Mouse (Mus musculus) WW6 (cell line): ENCODE results near the gene Pemt.

Experiments used
- DNase-seq: peaks from one replicate; pipeline ENCODE4 v3.0.0-alpha.2; 2013; ENCODE audit warnings: low read depth, low spot score

The Pemt gene

DNA sequence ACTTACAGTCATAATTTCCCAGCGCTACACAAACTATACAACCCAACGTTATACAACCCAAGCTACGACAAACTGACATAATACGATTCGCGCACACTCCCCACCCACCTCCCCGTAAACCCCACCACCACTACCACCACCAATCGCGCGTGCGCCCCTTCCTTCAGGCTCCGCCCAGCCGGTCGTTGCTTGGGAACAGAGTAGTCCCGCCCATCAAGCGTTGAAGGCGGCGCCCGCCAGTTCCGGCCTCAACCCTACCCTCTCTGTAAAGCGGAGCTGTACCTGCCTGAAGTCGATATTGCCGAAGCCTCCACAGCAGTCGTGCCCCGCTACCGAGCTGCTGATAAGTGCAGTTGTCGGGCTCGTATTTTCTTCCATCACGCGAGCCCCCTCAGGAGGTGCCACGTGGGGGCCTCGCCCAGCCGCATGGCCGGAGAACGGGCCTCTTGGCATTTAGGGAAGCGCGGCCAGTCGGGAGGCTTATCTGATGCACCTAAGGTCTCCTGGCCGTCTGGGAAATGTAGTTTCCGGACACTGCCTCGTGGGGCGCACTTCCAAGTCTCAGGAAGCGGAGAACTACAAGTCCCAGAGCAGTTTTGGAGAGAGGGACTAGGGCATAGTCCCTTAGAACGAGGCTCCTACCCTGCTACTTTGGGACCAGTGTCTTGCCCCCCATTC, at the start of gene Pemt:
TSS of gene Pemt (minus strand) at position 432 of the 678 bp plus-strand sequence.
- peak; percentile 97 for DNase-seq

DNA sequence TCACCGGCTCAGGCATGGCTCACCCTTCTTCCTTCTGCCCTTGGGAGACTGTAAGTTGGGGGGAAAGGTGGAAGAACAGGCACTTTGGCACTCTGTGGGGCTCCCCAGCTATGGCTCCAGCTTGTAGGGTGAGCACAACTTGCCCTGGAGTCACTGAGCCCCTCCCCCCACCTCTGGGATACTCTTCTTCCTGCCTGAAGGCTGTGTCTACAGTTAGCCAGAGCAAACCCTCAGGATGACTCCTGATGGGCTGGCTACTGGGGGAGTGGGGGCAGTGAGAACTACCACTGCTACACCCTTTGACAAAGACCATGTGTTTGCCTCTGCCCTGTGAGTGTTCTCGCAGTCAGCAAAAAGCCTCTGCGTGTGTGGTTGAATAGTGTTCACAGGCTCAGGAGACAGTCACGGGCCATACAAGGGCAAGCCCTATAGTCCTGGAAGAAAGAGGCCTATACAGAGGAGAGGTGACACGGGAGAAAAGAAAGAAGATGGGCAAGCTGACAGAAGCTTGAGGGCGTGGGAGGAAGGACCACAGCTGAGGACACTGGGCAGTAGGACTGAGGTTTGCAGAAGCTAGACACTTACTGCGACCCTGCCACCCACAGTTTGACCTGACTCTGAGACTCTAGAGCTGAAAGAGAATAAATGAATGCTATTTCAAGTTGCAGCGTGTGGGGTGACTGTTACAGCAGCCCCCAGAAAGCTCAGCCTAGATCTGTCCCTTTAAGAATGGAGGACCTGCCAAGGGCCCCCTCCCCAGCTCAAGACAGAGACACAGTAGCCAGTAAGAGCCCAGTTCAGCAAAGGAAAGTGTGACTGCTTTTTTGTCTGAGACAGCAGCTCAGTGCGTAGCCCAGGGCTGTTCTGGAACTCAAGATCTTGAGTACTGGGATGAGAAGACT, 48.9 kb upstream of the Pemt start:
- no peak for DNase-seq

DNA sequence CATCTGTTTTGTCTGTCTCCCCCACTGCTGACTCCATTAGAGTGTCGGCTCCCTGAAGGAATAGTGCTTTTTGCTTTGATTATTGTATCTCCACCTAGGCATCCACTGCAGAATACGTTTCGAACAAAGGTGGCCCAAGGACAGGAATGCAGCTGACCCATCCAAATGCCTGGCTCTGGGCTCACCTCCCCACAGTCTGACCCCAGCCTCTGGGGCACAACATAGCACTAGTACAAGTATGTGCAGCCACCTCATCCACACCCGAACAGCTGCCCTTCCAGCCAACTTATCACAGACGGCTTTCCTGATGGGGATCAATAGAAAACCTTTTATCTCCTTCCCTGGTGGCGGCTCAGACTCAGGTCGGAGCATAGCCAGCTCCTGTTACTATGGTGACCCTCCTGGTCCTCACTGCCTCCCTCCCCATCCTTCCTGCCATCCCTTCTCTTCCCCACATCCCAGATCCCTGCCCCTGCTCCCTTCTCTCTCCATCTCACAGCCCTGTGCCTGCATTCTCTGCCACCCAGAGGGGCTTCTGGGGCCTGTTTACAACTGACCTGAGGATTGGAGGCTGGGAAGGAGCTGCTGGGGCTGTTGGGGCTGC, 47.8 kb upstream of the Pemt start:
- no peak for DNase-seq

DNA sequence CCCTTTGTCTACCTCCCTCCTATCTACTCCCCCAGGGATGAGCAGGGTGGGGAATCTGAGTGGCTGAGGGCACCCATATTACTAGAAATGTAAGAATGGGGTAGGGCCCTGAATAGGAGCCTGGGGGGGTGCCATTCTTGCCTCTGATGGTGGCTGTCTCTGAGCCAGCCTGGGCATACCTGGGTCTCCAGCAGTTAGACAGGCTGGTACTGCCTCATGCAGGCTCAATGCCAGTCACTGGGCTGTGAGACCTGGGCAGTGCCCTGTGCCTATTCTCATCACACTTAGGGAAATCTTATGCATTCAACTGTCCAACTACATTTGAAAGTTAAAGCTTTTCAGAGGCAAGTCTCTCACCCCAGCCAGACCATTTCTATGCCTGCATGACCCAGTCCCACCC, 46.9 kb upstream of the Pemt start:
- DNase-seq = no peak

DNA sequence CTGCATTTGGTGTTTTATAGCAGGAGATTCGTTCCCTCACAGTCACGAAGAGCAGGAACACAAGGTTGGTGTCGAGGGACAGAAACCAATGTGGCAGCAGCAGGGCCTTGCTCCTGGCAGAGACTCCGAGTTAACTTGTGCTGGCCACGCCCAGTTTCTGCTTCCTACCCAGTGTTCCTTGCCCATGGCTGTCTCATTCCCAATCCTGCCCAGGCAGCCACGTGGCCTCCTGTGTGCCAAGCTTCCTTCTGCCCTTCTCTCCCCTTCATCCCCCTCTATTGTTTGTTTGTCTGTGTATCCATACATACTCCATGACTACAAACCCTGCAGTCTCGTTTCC, 45.1 kb upstream of the Pemt start:
- no peak for DNase-seq

DNA sequence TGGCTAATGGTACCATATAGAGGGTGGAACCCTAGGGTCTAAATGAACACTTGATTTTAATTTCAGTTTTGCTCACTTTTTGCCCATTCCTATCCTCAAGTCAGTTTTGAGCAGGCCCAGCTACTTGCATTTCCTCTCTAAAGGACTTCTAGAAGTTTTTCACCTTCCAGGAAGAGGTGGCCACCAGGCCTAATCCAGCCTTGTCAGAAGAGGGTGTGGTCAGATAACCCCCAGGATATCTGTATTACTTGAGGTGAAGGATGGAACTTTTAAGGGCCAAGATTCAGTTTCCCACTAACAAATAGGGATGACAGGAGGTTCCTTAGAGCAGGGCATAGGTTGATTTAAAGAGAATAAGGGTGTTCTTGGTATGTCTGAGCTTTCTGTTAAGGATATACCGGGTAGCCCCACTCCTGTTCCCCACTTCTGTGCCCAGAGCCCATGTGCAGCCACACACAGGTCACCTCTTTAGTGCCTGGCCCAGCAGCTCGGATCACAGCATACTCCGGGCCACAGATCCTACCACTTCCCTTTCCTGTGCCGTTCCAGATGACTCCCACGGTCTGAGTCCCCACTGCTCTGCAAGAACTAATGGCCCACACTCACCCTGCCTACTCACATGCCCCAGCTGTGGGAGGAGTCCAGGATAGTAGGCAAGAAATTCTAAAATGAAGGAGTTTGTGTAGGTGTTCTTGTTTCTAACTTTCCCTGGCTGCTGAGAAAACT, 44.6 kb upstream of the Pemt start:
- no peak for DNase-seq

DNA sequence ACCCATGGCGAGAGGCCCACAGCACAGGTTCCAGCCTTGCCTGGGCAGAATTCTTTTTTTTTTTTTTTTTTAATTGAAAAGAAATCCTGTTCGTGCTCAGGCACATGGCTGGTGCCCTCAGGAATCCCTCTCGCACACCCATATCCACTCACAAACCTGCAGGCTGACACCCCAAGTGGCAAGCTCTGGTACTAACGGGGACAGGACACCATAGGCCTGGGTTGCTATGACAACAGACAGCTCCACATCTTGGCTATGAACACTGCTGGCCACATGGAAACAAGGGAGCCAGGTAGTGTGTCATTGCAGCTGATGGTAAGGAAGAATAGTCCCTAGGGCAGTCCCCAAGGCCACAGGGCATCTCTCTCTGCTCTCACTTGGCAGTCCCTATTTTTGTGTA, 42.7 kb upstream of the Pemt start:
- DNase-seq = peak; percentile 83

DNA sequence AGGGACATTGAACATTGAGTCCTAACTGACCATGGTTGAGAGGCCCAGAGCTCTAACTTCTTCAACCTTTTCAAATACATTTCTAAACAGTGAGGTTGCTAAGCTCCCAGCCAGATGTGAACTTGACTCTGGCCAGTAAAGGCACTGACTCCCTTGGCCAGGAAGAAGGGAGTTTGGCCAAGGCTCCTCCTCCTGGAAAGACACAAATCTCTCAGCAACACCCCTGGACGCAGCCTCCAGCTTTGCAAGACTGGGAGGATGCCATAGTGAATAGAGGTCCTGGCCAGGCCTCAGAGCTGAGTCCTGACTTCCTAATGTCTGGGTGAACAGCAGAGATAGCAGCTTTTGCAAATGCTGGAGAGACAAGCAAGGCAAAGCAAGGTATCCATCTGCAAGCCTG, 40.4 kb upstream of the Pemt start:
- DNase-seq = no peak

DNA sequence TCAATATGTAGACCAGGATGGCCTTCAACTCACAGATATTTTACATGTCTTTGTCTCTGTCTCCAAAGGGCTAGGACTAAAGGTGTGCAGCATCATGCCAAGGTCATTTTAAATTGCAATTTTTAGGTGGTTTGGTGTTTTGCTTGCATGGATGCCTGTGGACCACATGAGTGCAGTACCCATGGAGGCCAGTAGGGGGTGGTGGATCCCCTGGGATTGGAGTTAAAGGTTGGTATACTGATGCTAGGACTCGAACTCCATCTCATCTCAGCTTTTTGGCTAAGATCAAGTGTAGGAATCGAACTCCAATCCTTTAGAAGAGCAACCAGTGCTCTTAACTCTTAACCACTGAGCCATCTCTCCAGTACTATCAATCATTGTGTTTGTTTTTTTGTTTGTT, 38.3 kb upstream of the Pemt start:
- peak; percentile 53 for DNase-seq

DNA sequence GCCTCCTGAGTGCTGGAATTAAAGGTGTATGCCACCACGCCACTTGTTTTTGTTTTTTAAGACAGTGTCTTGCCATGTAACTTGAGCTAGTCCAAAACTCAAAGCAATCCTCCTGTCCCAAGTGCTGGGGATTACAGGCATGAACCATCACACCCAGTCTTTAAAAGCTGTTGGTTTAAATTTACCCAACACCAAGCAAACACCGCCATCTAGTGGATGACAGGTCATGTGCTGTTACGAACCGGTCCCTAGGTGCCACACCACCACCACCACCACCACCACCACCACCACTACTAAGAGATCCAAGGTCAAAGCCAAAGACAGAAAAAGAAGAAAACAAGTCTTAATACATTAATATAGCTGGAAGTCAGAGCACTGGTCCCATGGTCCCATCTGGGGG, 30.5 kb upstream of the Pemt start:
- peak; percentile 56 for DNase-seq

DNA sequence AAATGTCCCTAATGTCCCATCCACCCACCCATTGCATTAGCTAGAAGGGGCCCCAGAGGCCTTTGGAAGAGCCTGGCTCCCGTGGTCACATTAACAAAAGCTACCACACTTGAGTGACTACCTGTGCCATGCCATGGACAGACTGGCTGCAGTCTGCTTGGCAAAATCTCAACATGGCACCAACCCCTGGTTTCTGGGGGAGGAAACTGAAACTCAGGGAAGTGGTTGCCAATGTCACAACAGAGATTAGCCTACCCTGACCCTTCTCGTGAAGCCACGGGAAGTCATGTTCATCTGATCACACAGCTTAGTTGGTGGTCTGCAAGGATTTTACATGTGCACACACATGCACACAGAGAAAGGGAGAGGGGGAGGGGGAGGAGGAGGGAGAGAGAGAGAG, 29.9 kb upstream of the Pemt start:
- DNase-seq = no peak

DNA sequence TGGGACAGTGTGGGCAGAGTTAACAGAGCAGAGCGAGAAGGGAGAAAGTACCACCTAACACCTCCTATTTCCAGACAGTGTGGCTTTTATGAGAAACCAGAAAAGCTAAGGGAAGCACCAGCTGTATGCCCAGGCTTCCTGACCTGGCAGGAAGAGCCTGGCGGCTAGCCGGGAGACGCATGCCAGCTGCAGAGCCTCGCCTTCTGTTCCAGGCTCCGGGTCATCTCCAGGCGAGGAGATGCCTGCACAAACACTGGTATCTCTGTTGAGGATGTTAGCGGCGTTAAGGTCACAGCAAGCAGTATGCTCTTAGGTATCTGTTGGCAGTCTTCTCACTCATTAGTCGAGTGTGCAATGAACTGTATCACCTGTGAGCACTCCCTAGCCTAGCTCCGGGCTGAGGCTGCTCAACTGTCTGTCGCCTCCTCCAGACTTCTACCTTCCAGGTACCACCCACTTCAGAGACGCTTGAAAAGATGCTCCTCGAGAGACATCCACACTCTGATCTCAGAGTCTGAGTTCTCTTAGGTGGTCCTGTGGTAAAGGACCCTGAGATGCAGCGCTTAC, 27.7 kb upstream of the Pemt start:
- DNase-seq = no peak

DNA sequence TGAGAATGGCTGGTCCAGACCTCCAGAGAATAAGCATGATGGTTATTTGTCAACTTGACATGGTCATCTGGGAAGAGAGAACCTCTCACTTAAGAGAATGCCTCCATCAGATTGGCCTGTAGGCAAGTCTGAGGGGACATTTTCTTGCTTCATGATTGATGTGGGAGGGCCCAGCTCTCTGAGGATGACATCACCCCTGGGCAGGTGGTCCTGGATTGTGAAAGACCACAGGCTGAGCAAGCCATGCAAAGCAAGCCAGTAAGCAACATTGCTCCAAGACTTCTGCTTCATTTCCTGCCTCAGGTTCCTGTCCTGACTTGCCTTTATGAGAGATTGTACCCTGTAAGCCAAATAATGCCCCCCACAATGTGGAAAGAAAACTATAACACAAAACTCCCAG, 26.8 kb upstream of the Pemt start:
- DNase-seq = no peak

DNA sequence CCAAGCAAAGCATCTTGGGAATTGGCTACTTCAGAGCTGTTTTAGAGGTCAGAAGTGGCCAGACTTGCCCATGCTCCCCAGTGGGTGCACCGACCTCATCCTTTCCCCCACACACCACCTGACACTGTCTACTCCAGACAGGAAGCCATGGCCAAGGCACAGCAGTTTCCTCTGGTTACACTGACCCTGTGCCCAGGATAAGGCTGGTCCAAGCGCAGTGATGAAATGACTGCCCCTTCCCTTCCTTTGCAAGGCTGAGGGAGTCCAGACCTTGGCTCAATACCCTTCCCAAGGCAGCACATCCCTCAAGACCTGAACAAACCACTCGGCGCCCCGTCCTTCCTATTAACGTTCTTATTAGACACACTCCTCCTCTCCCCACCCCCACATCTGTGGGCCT, 24.9 kb upstream of the Pemt start:
- no peak for DNase-seq

DNA sequence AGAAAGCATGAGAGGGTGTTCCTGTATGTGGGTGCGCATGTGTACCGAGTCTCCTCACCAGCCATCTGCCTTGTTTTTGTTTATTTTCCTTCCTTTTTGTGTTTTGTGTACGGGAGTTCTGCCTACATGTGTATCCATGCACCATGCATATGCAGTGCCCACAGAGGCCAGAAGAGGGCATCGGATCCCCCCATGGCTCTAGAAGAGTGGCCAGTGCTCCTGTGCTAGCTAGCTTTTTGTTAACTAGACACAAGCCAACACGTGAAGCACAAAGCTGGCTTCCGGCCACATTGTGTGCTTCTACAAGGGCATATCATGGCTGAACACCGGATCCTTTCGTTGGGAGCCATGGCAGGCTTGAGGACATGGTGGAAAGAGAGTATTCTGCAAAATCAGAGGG, 24.3 kb upstream of the Pemt start:
- DNase-seq = no peak

DNA sequence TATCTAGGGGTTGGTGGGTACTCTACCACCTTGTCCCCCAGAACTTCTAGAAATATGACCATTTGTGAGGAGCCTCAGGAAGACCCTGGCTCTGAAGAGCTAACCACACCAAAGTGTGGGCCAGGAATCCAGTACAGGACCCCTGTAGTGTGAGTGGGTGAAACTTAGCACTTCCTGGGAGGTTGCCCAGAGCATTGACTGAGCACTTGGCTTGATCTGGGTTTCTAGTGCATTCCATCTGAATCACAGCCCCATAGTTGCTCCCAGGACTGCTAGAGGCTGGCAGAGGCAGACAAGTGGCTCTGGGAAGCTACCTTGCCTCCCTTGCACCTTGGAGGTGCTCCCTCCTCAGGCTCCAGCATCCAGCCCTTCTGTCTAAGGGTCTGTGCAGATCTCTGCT, 22.3 kb upstream of the Pemt start:
- no peak for DNase-seq

DNA sequence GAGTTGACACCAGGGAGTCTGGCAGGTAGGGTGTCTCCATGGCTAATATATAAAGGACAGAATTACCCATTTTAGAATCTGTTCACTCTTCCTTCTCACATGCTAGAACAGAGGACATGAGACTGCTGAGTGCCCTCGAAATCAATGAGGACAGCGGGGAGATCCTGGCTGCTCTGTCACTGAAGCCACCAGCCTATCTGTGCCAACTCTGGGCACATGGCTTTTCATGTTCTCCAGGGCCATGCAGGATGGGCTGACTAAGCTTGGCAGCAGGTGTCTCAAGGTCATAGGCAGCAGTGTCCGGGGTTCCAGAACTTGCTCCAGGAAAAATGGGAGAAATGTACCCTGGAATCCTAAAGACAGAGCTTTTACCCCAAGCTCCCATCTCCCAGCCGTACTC, 21.4 kb upstream of the Pemt start:
- DNase-seq = no peak

DNA sequence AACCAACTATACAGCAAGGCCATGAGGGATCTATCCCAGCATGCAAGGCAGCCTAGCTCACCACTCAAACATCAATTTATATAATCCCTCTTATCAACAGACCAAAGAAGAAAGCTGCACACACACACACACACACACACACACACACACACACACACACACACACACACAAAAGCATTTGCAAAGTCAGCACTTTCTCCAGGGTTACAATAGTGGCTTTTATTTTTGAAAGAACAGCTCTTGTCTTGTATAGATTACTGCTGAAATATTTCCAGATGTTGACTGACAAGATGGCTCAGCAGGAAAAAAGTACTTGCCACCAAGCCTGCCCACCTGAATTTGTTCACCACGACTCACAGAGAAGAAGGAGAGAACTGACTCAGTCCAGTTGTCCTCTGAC, 19.0 kb upstream of the Pemt start:
- DNase-seq = no peak

DNA sequence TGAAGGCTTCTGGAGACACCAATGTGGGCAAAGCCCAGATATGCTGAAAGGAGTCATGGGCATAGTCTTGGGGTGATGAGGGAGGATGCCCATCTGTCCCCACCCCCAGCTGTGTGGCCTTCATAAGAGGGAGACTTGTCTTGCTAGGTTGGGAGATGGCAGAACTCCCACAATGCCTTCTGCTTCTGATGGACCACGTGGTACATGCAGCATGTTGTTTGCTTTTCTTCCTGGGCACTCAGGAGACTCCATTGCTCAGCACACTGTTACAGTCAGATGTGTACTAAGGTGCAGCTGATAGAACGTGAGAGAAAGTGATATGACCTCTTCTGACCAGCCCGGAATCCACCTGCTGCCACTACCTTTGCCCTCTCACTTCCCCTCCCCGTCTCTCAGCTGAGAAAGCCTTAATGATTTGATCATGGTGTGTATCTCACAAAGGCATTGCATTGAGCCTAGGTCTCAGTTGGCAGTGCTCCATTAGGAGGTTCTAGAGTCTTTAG, 15.3 kb upstream of the Pemt start:
- no peak for DNase-seq

DNA sequence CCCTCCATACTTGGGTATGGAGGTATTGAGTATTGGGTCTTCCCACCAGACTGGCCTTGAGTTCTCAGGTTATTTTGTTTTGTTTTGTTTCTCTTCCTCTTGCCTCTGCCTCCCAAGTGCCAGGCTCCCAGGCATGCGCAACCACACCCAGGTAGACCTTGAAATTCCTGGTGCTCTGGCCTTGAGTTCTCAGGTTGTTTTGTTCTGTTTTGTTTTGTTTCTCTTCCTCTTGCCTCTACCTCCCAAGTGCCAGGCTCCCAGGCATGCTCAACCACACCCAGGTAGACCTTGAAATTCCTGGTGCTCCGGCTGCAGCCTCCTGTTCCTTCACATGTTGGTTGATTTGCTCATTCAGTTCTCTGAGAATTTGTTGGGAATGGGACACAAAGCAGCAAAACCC, 13.7 kb upstream of the Pemt start:
- no peak for DNase-seq

DNA sequence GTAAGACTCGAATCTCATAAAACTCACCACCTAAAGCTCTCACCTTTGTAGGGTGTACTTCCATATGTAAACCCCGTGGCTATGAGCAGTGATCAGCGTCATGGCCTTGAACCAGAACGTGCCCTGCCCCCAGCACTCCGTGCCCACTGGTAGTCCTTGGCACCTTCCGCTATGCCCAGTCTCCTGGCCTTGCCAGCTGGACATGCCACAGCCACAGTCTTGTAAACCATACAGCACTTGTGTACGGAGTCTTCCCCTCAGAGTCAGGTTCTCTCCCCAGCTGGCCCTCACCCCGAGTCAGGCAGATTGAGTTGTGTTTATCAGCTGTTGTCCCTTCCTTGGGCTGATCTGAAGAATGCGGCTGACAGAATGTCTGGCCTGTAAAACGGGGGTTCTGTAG, 12.2 kb upstream of the Pemt start:
- DNase-seq = no peak

DNA sequence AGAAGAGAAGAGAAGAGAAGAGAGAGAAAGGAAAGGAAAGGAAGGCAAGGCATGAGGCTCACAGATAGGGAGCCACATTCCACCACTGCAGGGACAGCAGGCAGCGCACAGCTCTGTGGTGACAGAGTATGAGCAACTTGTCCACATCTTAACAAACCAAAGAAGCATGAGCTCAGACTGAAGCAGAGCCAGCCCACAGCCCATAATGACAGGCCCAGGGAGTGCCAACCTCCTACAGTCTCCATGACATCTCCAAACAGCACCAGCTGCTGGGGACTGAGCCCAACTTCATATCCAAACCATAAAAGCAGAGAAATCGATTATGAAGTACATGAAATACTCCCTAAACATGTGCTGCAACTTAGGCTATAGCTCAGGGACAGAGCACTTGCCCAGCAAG, 11.7 kb upstream of the Pemt start:
- DNase-seq = no peak
